Mouse (Mus musculus) mesoderm, embryonic 11.5 days (tissue): ENCODE measurements at regions not wholly inside any gene's neighbourhood (a gene's known extent, or its start where the extent isn't known, plus 50 kb on each side); places are given as distances from the start of the nearest gene placed in this dataset.
A peak's percentile ranks its signal among the peaks of the same experiment; 100 is the strongest.

ENCODE experiments used
- DNase-seq: peaks from one replicate; pipeline ENCODE4 v3.0.0-alpha.2; 2012; ENCODE audit warnings: low read depth, low spot score

GRCm38 (mm10) chr17:14501341-14501740 is 192.7 kb downstream of the Thbs2 start:
- DNase-seq = no peak

GRCm38 (mm10) chr17:14497086-14497485 is 196.9 kb downstream of the Thbs2 start:
- peak; percentile 80 for DNase-seq

GRCm38 (mm10) chr17:14493751-14494320 is 200.2 kb downstream of the Thbs2 start:
- DNase-seq = no peak

GRCm38 (mm10) chr17:14492936-14493335 is 201.1 kb downstream of the Thbs2 start:
- no peak for DNase-seq

GRCm38 (mm10) chr17:14481746-14482145 is 202.4 kb downstream of the Smoc2 start:
- no peak for DNase-seq

GRCm38 (mm10) chr17:14478938-14479505 is 199.7 kb downstream of the Smoc2 start:
- no peak for DNase-seq

- no peak for DNase-seq
These were observed 197.4 kb downstream of the Smoc2 start for GRCm38 (mm10) chr17:14476707-14477106.

- DNase-seq = no peak
These were observed 196.7 kb downstream of the Smoc2 start for GRCm38 (mm10) chr17:14475778-14476647.

GRCm38 (mm10) chr17:14475277-14475676 is 196.0 kb downstream of the Smoc2 start:
- DNase-seq = peak; percentile 49

- no peak for DNase-seq
These were observed 189.6 kb downstream of the Smoc2 start for GRCm38 (mm10) chr17:14468754-14469488.

GRCm38 (mm10) chr17:14455251-14455743 is 176.0 kb downstream of the Smoc2 start:
- DNase-seq = no peak
